Mouse (Mus musculus): ENCODE data around the gene Gpc6.

GRCm38 (mm10) chr14:117679926-117680325, 754.8 kb downstream of the Gpc6 start:
- TF ChIP-seq CTCF (IDR thresholded peaks at IDR 0.05; ENCODE audit: low read depth) (no peak), EP300 (IDR thresholded peaks at IDR 0.05; ENCODE audit: low read depth) (no peak)

All from heart, postnatal 0 days (tissue).